Mouse (Mus musculus): ENCODE results near the gene Sept10. TPM values are rescaled to one million over a fixed set of nuclear protein-coding genes. Genes with fewer than 3 reads are reported as not detected.
"Not testable (repeated sequence)": the region's sequence is repeated elsewhere in the genome, so short reads cannot be mapped to it uniquely, and the experiment has no call there.

The Sept10 gene
- total RNA-seq, 2 experiments from 2014 or later, result 7.3 to 8.5 TPM

DNA sequence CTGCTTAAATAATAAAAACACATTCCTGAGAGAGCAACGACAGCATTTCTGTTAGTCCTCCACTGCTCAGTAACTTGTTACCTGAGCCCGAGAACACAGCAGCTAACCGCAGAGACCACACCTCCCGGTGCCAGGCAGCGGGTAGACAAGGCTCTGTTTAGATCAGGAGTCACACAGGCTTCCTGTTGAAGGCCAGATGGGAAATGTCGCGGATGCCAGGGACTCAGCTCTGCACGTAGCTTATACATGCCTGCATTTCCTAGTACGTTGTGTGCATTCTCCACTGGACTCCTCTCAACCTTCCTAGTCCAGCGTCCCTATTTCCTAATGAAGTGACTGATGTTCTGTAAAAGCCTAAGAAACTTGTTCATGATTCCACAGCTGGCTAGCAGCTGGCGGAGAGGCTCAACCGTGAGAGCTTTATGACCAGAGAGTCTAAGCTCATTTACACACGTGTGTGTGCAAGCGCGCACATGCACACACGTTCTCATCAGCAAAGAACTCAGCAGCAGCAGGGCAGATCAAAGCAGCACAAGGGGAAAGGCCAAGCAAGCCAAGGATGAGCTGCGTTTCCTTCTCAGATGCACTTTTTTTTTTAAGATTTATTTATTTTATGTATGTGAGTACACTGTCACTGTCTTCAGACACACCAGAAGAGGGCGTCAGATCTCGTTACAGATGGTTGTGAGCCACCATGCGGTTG lies 89.6 kb downstream of the Sept10 start:
- no peak for DNase-seq (ENCODE audit: low spot score in 2 of 2)

DNA sequence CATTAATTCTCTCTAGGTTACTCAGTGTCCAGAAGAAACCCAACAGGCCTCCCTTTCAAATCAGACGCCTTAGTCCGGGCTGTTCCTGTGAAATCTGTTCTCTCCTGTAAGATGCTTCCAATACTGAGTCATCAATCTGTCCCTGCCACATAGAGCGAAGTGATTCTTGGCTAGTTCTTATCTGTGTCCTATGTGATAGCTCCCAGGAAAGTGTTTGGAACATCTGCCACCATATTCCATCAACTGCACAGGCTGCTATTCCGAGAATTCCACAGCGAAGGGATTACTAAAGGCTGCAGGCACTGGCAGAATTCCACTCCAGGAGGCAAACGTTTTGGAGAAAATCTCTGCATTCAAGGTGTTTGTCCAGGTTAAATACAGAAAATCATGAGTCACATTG lies 94.0 kb downstream of the Sept10 start:
- peak in 1 of 2 experiments; percentile 46 for DNase-seq (ENCODE audit: low spot score in 2 of 2)

DNA sequence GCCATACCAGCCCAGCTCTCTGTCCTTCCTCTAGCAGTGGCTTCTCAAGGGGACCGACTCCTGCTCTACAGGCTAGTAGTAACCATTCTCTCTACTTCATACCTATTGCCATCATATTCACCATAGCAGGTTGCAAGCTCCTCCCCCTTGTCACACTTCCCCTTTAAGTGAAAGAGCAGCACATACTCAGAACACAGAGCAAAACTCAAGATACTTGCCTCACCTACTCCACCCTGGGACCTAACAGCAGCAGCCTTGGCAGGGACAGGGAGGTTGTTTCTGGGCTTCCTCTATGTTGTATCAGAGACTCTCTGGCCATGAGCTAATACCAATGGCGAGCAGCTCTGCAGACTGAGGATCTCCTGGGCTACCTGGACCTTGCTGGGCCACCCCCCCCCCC lies 96.2 kb downstream of the Sept10 start:
- DNase-seq (ENCODE audit: low spot score in 2 of 2), result no peak

DNA sequence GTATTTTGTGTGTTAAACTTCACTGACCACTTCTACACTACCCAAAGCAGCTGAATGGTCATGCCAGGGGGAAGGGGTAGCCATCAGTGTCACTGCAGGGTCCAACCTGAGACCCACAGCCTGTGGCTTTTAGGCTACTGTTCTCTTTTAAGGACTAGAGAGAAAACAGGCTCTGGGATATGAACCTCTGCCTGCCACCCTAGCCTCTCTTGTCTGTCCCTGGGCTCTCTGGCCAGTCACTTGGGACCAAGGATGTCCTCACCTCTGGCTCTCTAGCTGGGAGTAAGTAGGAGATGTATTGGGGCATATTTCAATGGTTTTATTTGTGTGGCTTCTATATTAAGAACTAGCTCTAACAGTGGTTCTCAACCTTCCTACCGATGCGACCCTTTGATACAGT lies 101.8 kb downstream of the Sept10 start:
- no peak for DNase-seq (ENCODE audit: low spot score in 2 of 2)

- DNase-seq (ENCODE audit: low spot score in 2 of 2), result no peak
Observed at GRCm38 (mm10) chr10:59119001-59119400, 102.6 kb downstream of the Sept10 start.

- no peak for DNase-seq (ENCODE audit: low spot score in 2 of 2)
Observed at GRCm38 (mm10) chr10:59117555-59117954, 104.1 kb downstream of the Sept10 start.

DNA sequence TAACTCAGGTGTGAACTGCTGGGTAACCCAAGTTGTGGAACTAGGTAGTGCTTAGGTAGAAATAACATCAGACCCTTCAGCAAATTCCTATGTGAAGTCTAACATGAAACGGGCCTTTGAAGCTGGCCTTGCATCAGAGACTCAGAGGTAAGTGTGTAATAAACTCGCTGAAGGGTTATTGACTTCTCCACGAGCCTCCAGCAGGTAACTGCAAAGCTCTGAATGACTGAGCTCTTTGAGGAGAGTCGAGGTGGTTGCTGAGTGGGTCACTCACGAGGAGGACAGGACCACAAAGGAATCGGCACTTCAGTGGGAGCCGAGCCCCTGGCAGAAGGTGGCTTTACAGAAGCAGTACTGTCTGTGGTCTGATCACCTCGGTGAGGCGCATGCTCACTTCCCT lies 105.3 kb downstream of the Sept10 start:
- DNase-seq (ENCODE audit: low spot score in 2 of 2), result no peak

DNA sequence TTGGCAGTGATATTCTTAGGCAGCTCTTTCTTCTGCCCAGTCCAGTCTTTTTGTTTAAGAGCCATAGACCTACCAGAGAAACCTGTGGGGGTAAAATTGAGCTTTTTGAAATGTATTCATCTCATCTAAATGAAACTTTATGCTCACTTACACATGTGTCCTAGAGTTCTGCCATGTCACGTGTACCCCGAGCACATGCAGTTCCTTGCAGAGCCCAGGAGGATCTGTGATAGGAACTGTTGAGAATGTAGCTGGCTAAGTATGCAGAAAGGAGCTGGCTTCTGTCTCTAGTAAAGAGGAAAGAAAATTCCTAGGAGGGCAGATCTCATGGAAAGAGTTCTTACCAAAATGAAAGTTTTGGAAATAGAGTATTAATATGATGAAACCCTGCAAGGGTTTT lies 106.0 kb downstream of the Sept10 start:
- DNase-seq (ENCODE audit: low spot score in 2 of 2), result no peak

- peak; percentile 86 to 93 for DNase-seq (ENCODE audit: low spot score in 2 of 2)
Observed at GRCm38 (mm10) chr10:59114535-59115291, 106.9 kb downstream of the Sept10 start.

DNA sequence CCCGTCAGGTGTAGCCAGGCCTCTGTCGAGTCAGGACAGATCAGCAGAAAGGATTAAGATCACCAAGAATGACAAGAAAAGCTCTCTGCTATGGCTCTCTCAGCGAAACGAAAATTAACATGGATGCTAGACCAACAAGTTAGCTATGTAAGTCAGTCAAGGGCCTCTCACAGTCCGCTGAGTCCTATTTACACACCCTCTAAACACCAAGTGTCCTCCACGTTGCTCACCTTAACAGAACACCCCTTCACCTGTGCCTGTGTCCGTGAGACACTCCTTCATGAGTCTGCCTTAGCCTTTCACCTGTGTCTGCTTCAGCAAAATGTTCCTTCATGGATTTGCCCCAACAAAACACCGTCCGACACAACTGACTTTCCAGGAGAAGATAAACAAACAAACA lies 108.3 kb downstream of the Sept10 start:
- no peak for DNase-seq (ENCODE audit: low spot score in 2 of 2)

DNA sequence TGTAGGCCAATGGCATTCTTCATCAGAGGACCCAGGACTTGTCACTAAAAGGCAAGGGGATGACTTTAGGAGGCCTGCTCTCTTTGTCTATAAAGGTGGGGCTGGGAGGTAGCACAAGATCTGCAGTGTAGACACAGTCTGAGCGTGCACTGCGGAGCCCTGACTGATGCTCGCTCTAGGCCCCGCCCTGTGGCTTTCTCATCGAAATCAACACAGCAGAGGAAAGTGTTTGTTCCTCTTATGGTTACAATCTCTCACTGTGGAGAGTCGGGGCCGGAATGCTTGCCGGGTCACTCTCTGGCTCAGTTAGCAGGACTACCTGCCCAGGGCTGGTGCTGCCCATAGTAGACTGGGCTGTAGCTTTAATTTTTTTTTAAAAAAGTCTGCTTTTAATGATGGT lies 108.9 kb downstream of the Sept10 start:
- no peak for DNase-seq (ENCODE audit: low spot score in 2 of 2)

- DNase-seq (ENCODE audit: low spot score in 2 of 2), result peak in 1 of 2 experiments; percentile 71
Observed at GRCm38 (mm10) chr10:59110386-59110785, 111.3 kb downstream of the Sept10 start.

DNA sequence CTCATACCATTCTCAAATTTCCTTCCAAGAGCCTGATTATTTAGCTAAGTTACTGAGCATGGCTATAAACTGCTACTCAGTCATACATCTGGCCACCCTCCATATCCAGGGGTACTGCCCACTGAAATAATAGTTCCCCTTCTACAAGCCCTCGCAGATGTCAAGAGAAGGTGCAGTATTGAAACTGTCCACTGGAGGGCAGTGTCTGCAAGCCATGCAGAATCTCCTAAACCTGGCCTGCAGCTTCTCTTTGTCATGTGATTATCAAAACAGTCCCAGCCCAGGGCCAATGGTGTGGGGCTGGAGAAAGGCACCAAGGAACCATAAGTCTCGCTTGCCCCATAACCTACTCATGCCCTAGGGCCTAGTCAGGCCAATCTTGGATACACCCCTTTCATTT lies 112.6 kb downstream of the Sept10 start:
- peak; percentile 62 to 87 for DNase-seq (ENCODE audit: low spot score in 2 of 2)

DNA sequence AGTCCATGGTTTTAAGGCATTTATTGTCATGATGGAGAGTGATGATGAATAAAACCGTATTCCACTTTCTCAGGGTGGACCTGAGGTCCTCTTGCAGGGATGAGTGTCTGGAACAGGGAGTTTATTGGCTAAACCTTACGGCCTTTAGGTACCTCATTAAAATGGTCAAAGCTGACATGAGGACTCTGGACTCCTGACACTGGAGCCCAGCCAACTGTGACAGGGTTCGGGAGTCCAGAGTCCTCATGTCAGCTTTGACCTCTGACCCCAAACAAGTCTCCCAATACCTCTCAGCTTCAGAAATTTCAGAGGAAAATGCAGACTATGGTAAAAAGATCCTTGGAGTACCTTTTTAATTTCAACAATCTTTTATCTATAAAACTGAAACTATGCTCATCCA lies 115.0 kb downstream of the Sept10 start:
- no peak for DNase-seq (ENCODE audit: low spot score in 2 of 2)

DNA sequence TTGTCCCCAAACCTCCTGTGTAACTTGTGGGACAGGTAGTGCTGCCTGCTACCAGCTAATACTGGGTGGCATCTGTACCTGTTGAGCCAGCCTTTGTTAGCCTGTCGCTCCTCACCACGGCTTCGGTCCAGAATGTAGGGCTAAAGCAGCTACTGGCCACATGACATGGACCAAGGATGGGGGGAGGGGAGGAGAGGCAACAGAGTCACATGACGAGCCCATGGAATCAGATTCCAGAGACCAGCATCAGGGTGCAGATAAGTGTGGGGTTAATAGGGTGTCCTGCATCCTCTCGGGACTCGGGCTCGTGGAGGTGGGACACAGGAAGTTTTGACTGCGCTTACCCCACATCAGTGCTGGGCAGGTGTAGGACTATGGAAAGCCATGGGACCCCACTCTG lies 115.8 kb downstream of the Sept10 start:
- no peak for DNase-seq (ENCODE audit: low spot score in 2 of 2)

DNA sequence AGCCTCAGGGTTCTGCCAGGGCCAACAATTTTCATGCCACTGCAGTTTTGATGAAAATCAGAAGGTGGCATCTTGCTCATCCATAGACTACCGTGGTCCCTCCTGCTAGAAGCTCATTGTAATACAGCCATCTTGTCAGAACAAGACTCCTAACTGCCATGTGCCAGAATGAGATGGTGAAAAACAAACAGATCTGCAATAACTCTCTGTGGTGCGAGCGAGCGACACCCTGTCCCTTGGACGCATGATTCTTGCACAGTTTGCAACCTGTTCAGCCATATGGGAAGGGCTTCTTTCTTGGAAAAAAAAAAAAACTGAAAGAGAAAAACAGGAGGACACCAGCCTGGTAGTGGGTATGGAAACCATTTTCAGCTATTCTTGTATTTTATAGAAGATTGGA lies 117.0 kb downstream of the Sept10 start:
- DNase-seq (ENCODE audit: low spot score in 2 of 2), result peak in 1 of 2 experiments; percentile 74

GRCm38 (mm10) chr10:59103076-59103475 lies 118.6 kb downstream of the Sept10 start:
- DNase-seq (ENCODE audit: low spot score in 2 of 2), result not testable (repeated sequence)

DNA sequence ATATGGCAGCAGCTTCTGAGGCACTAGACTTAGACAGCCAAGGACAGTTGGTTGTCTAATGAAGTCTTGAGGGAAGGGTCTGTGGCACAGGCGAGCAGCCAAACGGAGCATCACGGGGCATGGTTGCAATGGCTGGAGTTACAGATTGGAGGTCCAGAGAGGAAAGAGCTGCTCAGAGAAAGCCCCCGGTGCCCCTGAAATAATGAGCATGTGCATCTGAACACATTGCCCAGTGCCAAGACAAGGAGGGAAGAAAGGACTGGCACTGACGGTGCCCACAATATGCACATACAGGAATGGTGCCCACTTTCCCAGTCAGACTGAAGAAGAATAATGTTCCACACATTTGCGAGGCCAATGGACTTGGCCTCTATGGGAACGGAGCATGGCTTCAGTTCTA lies 129.7 kb downstream of the Sept10 start:
- no peak for DNase-seq (ENCODE audit: low spot score in 2 of 2)

Other genes starting within 250 kb of the Sept10 start
- 1 to 10 TPM; 6.2 to 7.8 TPM for gene Sowahc, start 106 bp upstream of the Sept10 start, total RNA-seq (2021)
- 10 to 100 TPM; 58.3 to 63.9 TPM for gene P4ha1, start 101.4 kb upstream of the Sept10 start, total RNA-seq (2021)
- gene Gm10273, start 173.8 kb upstream of the Sept10 start, total RNA-seq (2021), result 10 to 100 TPM; 32.2 to 36.8 TPM
- gene Pla2g12b, start 181.8 kb upstream of the Sept10 start, total RNA-seq (2021), result not detected
- gene Oit3, start 219.9 kb upstream of the Sept10 start, total RNA-seq (2021), result under 1 TPM in 1 of 2 experiments, not detected in 1; 0.32 TPM

Measured in layer of hippocampus, adult 18-20 months (tissue).